ENCODE assay signal across 8 mouse cellular contexts in the genomic region with DNA sequence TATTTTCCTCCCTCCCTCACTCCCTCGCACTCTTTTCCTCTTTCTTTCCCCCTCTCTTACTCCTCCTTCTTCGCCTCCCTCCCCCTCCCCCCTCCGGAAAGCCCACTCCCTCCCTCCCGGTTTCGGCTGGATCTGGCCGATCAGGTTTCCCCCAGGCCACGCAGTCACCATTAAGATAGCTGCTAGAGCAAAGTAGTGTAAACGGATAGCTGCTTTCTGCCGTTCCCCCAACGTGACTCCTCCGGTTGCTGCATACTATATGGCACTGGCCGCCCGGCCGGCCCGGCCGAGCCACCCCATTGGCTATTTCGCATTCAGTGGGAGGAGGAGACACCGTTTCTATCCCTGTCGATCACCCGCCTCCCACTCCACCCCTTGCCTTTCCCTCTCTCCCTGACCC. TPM values are rescaled to one million over a fixed set of nuclear protein-coding genes. Genes with fewer than 3 reads are reported as not detected.
A peak's percentile ranks its signal among the peaks of the same experiment; 100 is the strongest.
DNase-seq lines count a peak whose midpoint lies in the region; ATAC-seq and TF ChIP-seq lines count a peak whose summit lies in the region.

A gene (minus strand): TSS at position 261 of the 400 bp plus-strand sequence.

- peaks cover 3% of the 10 kb centered on the region; the same call in 1 of the 2 replicates for H3K9me3 ChIP-seq in erythroblast, embryonic 14.5 days (ENCODE audit: control insufficient read depth, low read length)
- H3K9me3 ChIP-seq in hindbrain, postnatal 0 days (ENCODE audit: low read length), result no peaks in the 10 kb centered on the region

- H3K27ac ChIP-seq in hindbrain, postnatal 0 days, result no peak within 1 kb of the TSS; the same call in 1 of the 2 replicates

- no peaks in the 10 kb centered on the region for H3K36me3 ChIP-seq in erythroblast, embryonic 14.5 days (ENCODE audit: control insufficient read depth)
- H3K36me3 ChIP-seq in hindbrain, postnatal 0 days (ENCODE audit: insufficient read depth, low read length), result no peaks in the 10 kb centered on the region

- intact Hi-C loops in left cerebral cortex, postnatal 25 days (cut with DNase I), result loop anchor here (2.0 to 5.0 kb wide), 3 partner anchors 66 to 176 kb away; a partner anchor contains a TSS

- DNase-seq in cerebellum, postnatal 4 days (ENCODE audit: low spot score in 2 of 2), result peak; percentile 51 to 68
- DNase-seq in gastrocnemius, postnatal 10 days, result peak; percentile 68
- DNase-seq in hindbrain, postnatal 0 days (ENCODE audit: low spot score), result peak; percentile 81
- DNase-seq in left cerebral cortex, postnatal 25 days (ENCODE audit: low spot score in 2 of 2), result peak; percentile 20 to 55
- peak; percentile 32 for DNase-seq in right cerebral cortex, postnatal 4 days

- no peaks in the 10 kb centered on the region; the same call in 1 of the 2 replicates for H3K4me1 ChIP-seq in erythroblast, embryonic 14.5 days (ENCODE audit: control insufficient read depth)
- H3K4me1 ChIP-seq in hindbrain, postnatal 0 days (ENCODE audit: insufficient read depth, low read length), result no peaks in the 10 kb centered on the region; the same call in 1 of the 2 replicates

- no peak for TF ChIP-seq CTCF in hindbrain, postnatal 0 days (IDR thresholded peaks at IDR 0.05; ENCODE audit: low read depth)

- ATAC-seq in erythroblast, adult 5-6 weeks (replicated peaks; ENCODE audit: low FRiP score, poor library complexity, severe bottlenecking), result no peak
- peak; percentile 87 for ATAC-seq in hindbrain, postnatal 0 days
- ATAC-seq in megakaryocyte-erythroid progenitor cell, adult 5-6 weeks (replicated peaks; ENCODE audit: low FRiP score, low TSS enrichment, poor library complexity, severe bottlenecking), result 0 out of 2 replicates have a peak, but pooled peaks have one; percentile 19

- under 1% methylated on average over 19 of the region's 20 CpGs for WGBS in hindbrain, postnatal 0 days

- H3K9ac ChIP-seq in hindbrain, postnatal 0 days (replicated peaks; ENCODE audit: low read length), result peak within 1 kb of the TSS; percentile 40

- peaks cover 80% of the 10 kb centered on the region for H3K27me3 ChIP-seq in erythroblast, embryonic 14.5 days (ENCODE audit: control insufficient read depth)
- no peaks in the 10 kb centered on the region for H3K27me3 ChIP-seq in hindbrain, postnatal 0 days (ENCODE audit: insufficient read depth, low read length)

- H3K4me3 ChIP-seq in erythroblast, embryonic 14.5 days (replicated peaks), result peak within 1 kb of the TSS; percentile 42
- peak within 1 kb of the TSS; percentile 70 for H3K4me3 ChIP-seq in hindbrain, postnatal 0 days (ENCODE audit: low read length)

- H3K4me2 ChIP-seq in hindbrain, postnatal 0 days (ENCODE audit: low read depth, low read length), result peak within 1 kb of the TSS; percentile 99

RNA-seq across cellular contexts. Expression of the gene that starts here (rescaled TPM):
- under 0.01 TPM in 1 of 2 replicates, not detected in the other for polyA plus RNA-seq in erythroblast, embryonic 14.5 days (2012)
- total RNA-seq in erythroblast, adult 5-6 weeks (2015; ENCODE audit: low replicate concordance), result not detected in 2 replicates
- not detected in 2 replicates for total RNA-seq in erythroblast, adult 5-6 weeks (2017; ENCODE audit: low replicate concordance)
- 10 to 100 TPM in 1 of 2 experiments, 1 to 10 TPM in 1; 8.6 to 11.3 TPM for total RNA-seq in gastrocnemius, postnatal 10 days (2021)
- total RNA-seq in hindbrain, postnatal 0 days (2014; rRNA removed), result 1.6 and 1.8 TPM in 2 replicates
- 0.15 and 0.26 TPM in 2 replicates for polyA plus RNA-seq in hindbrain, postnatal 0 days (2015; fragmentation: Nextera tagmentation; extraction: Ambion mirVana)
- 1 to 10 TPM; 1.3 to 1.4 TPM for total RNA-seq in left cerebral cortex, postnatal 25 days (2021)
- total RNA-seq in megakaryocyte-erythroid progenitor cell, adult 5-6 weeks (2014; fragmentation: Nextera tagmentation), result not detected in 2 replicates
- total RNA-seq in megakaryocyte-erythroid progenitor cell, adult 5-6 weeks (2017), result 0.19 TPM in 1 of 2 replicates, not detected in the other

Comparison
In these comparisons a context has a peak if more than half of its experiments do, and no peak if none do; other contexts are left out.
1. Peak in ATAC-seq in megakaryocyte-erythroid progenitor cell, adult 5-6 weeks; RNA of the gene not detected or under 1 TPM.